Mouse (Mus musculus) embryonic facial prominence, embryonic 13.5 days (tissue): ENCODE measurements around the gene Rhobtb1. TPM values are rescaled to one million over a fixed set of nuclear protein-coding genes. Genes with fewer than 3 reads are reported as not detected.

Source experiments
- ATAC-seq: fragments of 200-750 bp; cut with Nextera tagmentation; 2 replicates; pipeline ENCODE4 v1.8.0; 2017; ENCODE audit warnings: low read depth; ENCODE audit not compliant: insufficient number of reproducible peaks, insufficient read depth, low FRiP score, low TSS enrichment
- H3K27ac ChIP-seq: fragments of 300-500 bp; sonication (generic); 2 replicates; pipeline ENCODE4 v1.5.1; 2015; ENCODE audit warnings: moderate library complexity, mild to moderate bottlenecking, inconsistent platforms
- H3K27me3 ChIP-seq: fragments of 300-500 bp; sonication (generic); 2 replicates; pipeline ENCODE4 v1.6.1; 2015; ENCODE audit warnings: mild to moderate bottlenecking, inconsistent platforms
- H3K36me3 ChIP-seq: fragments of 300-500 bp; sonication (generic); 2 replicates; pipeline ENCODE4 v1.6.1; 2015; ENCODE audit warnings: mild to moderate bottlenecking, inconsistent platforms
- H3K4me1 ChIP-seq: fragments of 300-500 bp; sonication (generic); 2 replicates; pipeline ENCODE4 v1.6.1; 2015; ENCODE audit warnings: inconsistent platforms
- H3K4me2 ChIP-seq: fragments of 300-500 bp; sonication (generic); 2 replicates; pipeline ENCODE4 v1.6.1; 2015; ENCODE audit warnings: moderate library complexity, mild to moderate bottlenecking, inconsistent platforms
- H3K4me3 ChIP-seq: fragments of 300-500 bp; sonication (generic); 2 replicates; pipeline ENCODE4 v1.5.1; 2015; ENCODE audit warnings: mild to moderate bottlenecking, inconsistent platforms
- H3K9ac ChIP-seq: fragments of 300-500 bp; sonication (generic); 2 replicates; pipeline ENCODE4 v1.6.1; 2015; ENCODE audit warnings: mild to moderate bottlenecking, inconsistent platforms
- H3K9me3 ChIP-seq: fragments of 300-500 bp; sonication (generic); 2 replicates; pipeline ENCODE4 v1.6.1; 2016; ENCODE audit warnings: inconsistent platforms
- WGBS: fragments of 180-500 bp; shearing (Covaris S2); methylation state at CpG from one replicate; pipeline ENCODE4 v1.1.7; 2015; ENCODE audit warnings: mixed read lengths; 5-methylcytosine and 5-hydroxymethylcytosine counted together
- polyA plus RNA-seq: library from polyadenylated mRNA; unstranded; fragments of >200 nt; fragmentation: Nextera tagmentation; extraction: Ambion mirVana; gene quantifications from 2 replicates; pipeline ENCODE4 v1.2.1, GENCODE M21; 2015

Rhobtb1 gene
- polyA plus RNA-seq, 1 experiment from 2014 or later = 29.2 TPM

- no peaks in the 10 kb centered on the region for H3K9me3 ChIP-seq
- no peak overlapping the region for H3K4me3 ChIP-seq
- H3K4me2 ChIP-seq = no peak overlapping the region
- 58% methylated on average over 5 of the region's 5 CpGs for WGBS
- no peaks in the 10 kb centered on the region for H3K36me3 ChIP-seq
- no peaks in the 10 kb centered on the region for H3K27me3 ChIP-seq
- no peaks in the 10 kb centered on the region for H3K4me1 ChIP-seq
- H3K9ac ChIP-seq = no peak overlapping the region
- H3K27ac ChIP-seq = no peak overlapping the region
- ATAC-seq = no peak
Observed at GRCm38 (mm10) chr10:69130613-69131012, 20.6 kb upstream of the Rhobtb1 start.

GRCm38 (mm10) chr10:69134356-69134755 lies 16.9 kb upstream of the Rhobtb1 start:
- Histone ChIP-seq H3K9ac (no peak overlapping the region), H3K27ac (no peak overlapping the region), H3K9me3 (no peaks in the 10 kb centered on the region), H3K4me2 (no peak overlapping the region), H3K27me3 (no peaks in the 10 kb centered on the region), H3K36me3 (no peaks in the 10 kb centered on the region), H3K4me3 (no peak overlapping the region), H3K4me1 (no peaks in the 10 kb centered on the region)
- ATAC-seq = no peak

- no peaks in the 10 kb centered on the region for H3K27me3 ChIP-seq
- H3K9ac ChIP-seq = no peak overlapping the region
- H3K4me1 ChIP-seq = no peaks in the 10 kb centered on the region
- H3K4me2 ChIP-seq = no peak overlapping the region
- 79% methylated on average over 9 of the region's 9 CpGs for WGBS
- no peak overlapping the region for H3K4me3 ChIP-seq
- no peak for ATAC-seq
- no peaks in the 10 kb centered on the region for H3K9me3 ChIP-seq
- no peaks in the 10 kb centered on the region for H3K36me3 ChIP-seq
- H3K27ac ChIP-seq = no peak overlapping the region
Observed at GRCm38 (mm10) chr10:69136241-69136828, 14.9 kb upstream of the Rhobtb1 start.

- Histone ChIP-seq H3K9ac (no peak overlapping the region), H3K4me3 (no peak overlapping the region), H3K36me3 (no peaks in the 10 kb centered on the region), H3K4me1 (no peaks in the 10 kb centered on the region), H3K27me3 (no peaks in the 10 kb centered on the region), H3K9me3 (no peaks in the 10 kb centered on the region), H3K4me2 (no peak overlapping the region), H3K27ac (no peak overlapping the region)
- no peak for ATAC-seq
- 87% methylated on average over 7 of the region's 7 CpGs for WGBS
Observed at GRCm38 (mm10) chr10:69149252-69149651, 2.0 kb upstream of the Rhobtb1 start.

- Histone ChIP-seq H3K27me3 (no peaks in the 10 kb centered on the region), H3K36me3 (no peaks in the 10 kb centered on the region), H3K4me3 (no peak overlapping the region)
Observed at GRCm38 (mm10) chr10:69152971-69153370, 1.7 kb downstream of the Rhobtb1 start.

GRCm38 (mm10) chr10:69155428-69156175 lies 4.4 kb downstream of the Rhobtb1 start:
- no peaks in the 10 kb centered on the region for H3K9me3 ChIP-seq
- no peak overlapping the region for H3K4me2 ChIP-seq
- no peak for ATAC-seq
- peaks cover 12% of the 10 kb centered on the region for H3K4me1 ChIP-seq
- H3K36me3 ChIP-seq = no peaks in the 10 kb centered on the region
- H3K9ac ChIP-seq = no peak overlapping the region
- H3K4me3 ChIP-seq = no peak overlapping the region
- 80% methylated on average over 10 of the region's 10 CpGs for WGBS
- no peaks in the 10 kb centered on the region for H3K27me3 ChIP-seq
- no peak overlapping the region for H3K27ac ChIP-seq

More at GRCm38 (mm10) chr10:69152971-69153370, 1.7 kb downstream of the Rhobtb1 start:
- ATAC-seq = no peak
- Histone ChIP-seq H3K9ac (no peak overlapping the region), H3K4me2 (no peak overlapping the region), H3K9me3 (no peaks in the 10 kb centered on the region), H3K4me1 (peaks cover 12% of the 10 kb centered on the region), H3K27ac (no peak overlapping the region)
- WGBS = 77% methylated on average over 4 of the region's 4 CpGs

- no peaks in the 10 kb centered on the region for H3K36me3 ChIP-seq
- no peaks in the 10 kb centered on the region for H3K27me3 ChIP-seq
- no peaks in the 10 kb centered on the region for H3K9me3 ChIP-seq
- no peak overlapping the region for H3K4me2 ChIP-seq
- peaks cover 12% of the 10 kb centered on the region for H3K4me1 ChIP-seq
- 58% methylated on average over 6 of the region's 6 CpGs for WGBS
- H3K4me3 ChIP-seq = no peak overlapping the region
- ATAC-seq = no peak
- 0 out of 2 replicates have a peak overlapping the region, but pooled peaks have one; percentile 18 for H3K27ac ChIP-seq
- no peak overlapping the region for H3K9ac ChIP-seq
Observed at GRCm38 (mm10) chr10:69156462-69156861, 5.2 kb downstream of the Rhobtb1 start.

- no peak for ATAC-seq
- Histone ChIP-seq H3K9me3 (no peaks in the 10 kb centered on the region), H3K4me1 (peaks cover 12% of the 10 kb centered on the region), H3K27me3 (no peaks in the 10 kb centered on the region), H3K4me2 (no peak overlapping the region), H3K4me3 (no peak overlapping the region), H3K27ac (peak overlapping the region; percentile 23; the same call in 1 of the 2 replicates), H3K9ac (no peak overlapping the region), H3K36me3 (no peaks in the 10 kb centered on the region)
- WGBS = 74% methylated on average over 2 of the region's 2 CpGs
Observed at GRCm38 (mm10) chr10:69157471-69157870, 6.2 kb downstream of the Rhobtb1 start.

- WGBS = 85% methylated on average over 2 of the region's 2 CpGs
- no peak overlapping the region for H3K9ac ChIP-seq
Observed at GRCm38 (mm10) chr10:69160877-69161276, 9.6 kb downstream of the Rhobtb1 start.

GRCm38 (mm10) chr10:69161503-69161902 lies 10.3 kb downstream of the Rhobtb1 start:
- 90% methylated on average over 3 of the region's 3 CpGs for WGBS
- no peak overlapping the region for H3K27ac ChIP-seq
- no peak for ATAC-seq
- H3K36me3 ChIP-seq = no peaks in the 10 kb centered on the region
- H3K27me3 ChIP-seq = no peaks in the 10 kb centered on the region
- no peak overlapping the region for H3K4me3 ChIP-seq
- peaks cover 11% of the 10 kb centered on the region for H3K4me1 ChIP-seq
- H3K9me3 ChIP-seq = no peaks in the 10 kb centered on the region; the same call in 1 of the 2 replicates
- no peak overlapping the region for H3K4me2 ChIP-seq
- no peak overlapping the region for H3K9ac ChIP-seq

More at GRCm38 (mm10) chr10:69160877-69161276, 9.6 kb downstream of the Rhobtb1 start:
- Histone ChIP-seq H3K4me2 (no peak overlapping the region), H3K36me3 (no peaks in the 10 kb centered on the region), H3K27me3 (no peaks in the 10 kb centered on the region), H3K27ac (no peak overlapping the region), H3K4me3 (no peak overlapping the region), H3K4me1 (peaks cover 12% of the 10 kb centered on the region), H3K9me3 (no peaks in the 10 kb centered on the region; the same call in 1 of the 2 replicates)
- ATAC-seq = no peak

GRCm38 (mm10) chr10:69162577-69162976 lies 11.3 kb downstream of the Rhobtb1 start:
- no peak overlapping the region for H3K4me2 ChIP-seq
- H3K4me3 ChIP-seq = no peak overlapping the region
- H3K9ac ChIP-seq = no peak overlapping the region
- WGBS = 80% methylated on average over 5 of the region's 5 CpGs
- H3K27me3 ChIP-seq = no peaks in the 10 kb centered on the region
- no peak overlapping the region for H3K27ac ChIP-seq
- no peak for ATAC-seq
- H3K4me1 ChIP-seq = peaks cover 3% of the 10 kb centered on the region
- H3K9me3 ChIP-seq = no peaks in the 10 kb centered on the region; the same call in 1 of the 2 replicates
- no peaks in the 10 kb centered on the region for H3K36me3 ChIP-seq

GRCm38 (mm10) chr10:69163216-69163615 lies 12.0 kb downstream of the Rhobtb1 start:
- ATAC-seq = no peak
- no peak overlapping the region for H3K4me3 ChIP-seq
- no peak overlapping the region for H3K27ac ChIP-seq
- no peaks in the 10 kb centered on the region; the same call in 1 of the 2 replicates for H3K9me3 ChIP-seq
- no peaks in the 10 kb centered on the region; the same call in 1 of the 2 replicates for H3K4me1 ChIP-seq
- 82% methylated on average over 5 of the region's 5 CpGs for WGBS
- no peaks in the 10 kb centered on the region for H3K27me3 ChIP-seq
- H3K36me3 ChIP-seq = no peaks in the 10 kb centered on the region
- no peak overlapping the region for H3K9ac ChIP-seq
- no peak overlapping the region for H3K4me2 ChIP-seq
